Mouse (Mus musculus): ENCODE measurements around the gene Slc25a26. TPM values are rescaled to one million over a fixed set of nuclear protein-coding genes. Genes with fewer than 3 reads are reported as not detected.

Slc25a26 gene
- polyA plus RNA-seq, 1 experiment from 2014 or later: 7.6 TPM

GRCm38 (mm10) chr6:94518171-94518570 is 18.0 kb downstream of the Slc25a26 start:
- H3K4me1 ChIP-seq (ENCODE audit: control insufficient read depth, insufficient read depth, low read length): no peaks in the 10 kb centered on the region
- H3K4me3 ChIP-seq (ENCODE audit: low read depth, low read length): no peak overlapping the region
- DNase-seq (ENCODE audit: low spot score) (no peak), ATAC-seq (ENCODE audit: insufficient read depth, low FRiP score, low TSS enrichment) (no peak)
- H3K9ac ChIP-seq (ENCODE audit: low read length): no peak overlapping the region
- H3K36me3 ChIP-seq (ENCODE audit: control insufficient read depth, insufficient read depth, low read length): no peaks in the 10 kb centered on the region
- 96% methylated on average over 6 of the region's 6 CpGs for WGBS
- H3K27ac ChIP-seq (ENCODE audit: low read depth, low read length): no peak overlapping the region
- H3K9me3 ChIP-seq (ENCODE audit: control insufficient read depth, low read length): no peaks in the 10 kb centered on the region
- H3K4me2 ChIP-seq (ENCODE audit: low read depth): no peak overlapping the region
- H3K27me3 ChIP-seq (ENCODE audit: control insufficient read depth, insufficient read depth, low read length): no peaks in the 10 kb centered on the region

GRCm38 (mm10) chr6:94524335-94524734 is 24.2 kb downstream of the Slc25a26 start:
- whole genome bisulfite sequencing: 41% methylated on average over 2 of the region's 2 CpGs
- Histone ChIP-seq H3K27ac (ENCODE audit: low read depth, low read length) (no peak overlapping the region), H3K4me2 (ENCODE audit: low read depth) (no peak overlapping the region), H3K4me1 (ENCODE audit: control insufficient read depth, insufficient read depth, low read length) (no peaks in the 10 kb centered on the region), H3K36me3 (ENCODE audit: control insufficient read depth, insufficient read depth, low read length) (no peaks in the 10 kb centered on the region), H3K9ac (ENCODE audit: low read length) (no peak overlapping the region), H3K27me3 (ENCODE audit: control insufficient read depth, insufficient read depth, low read length) (no peaks in the 10 kb centered on the region), H3K4me3 (ENCODE audit: low read depth, low read length) (no peak overlapping the region), H3K9me3 (ENCODE audit: control insufficient read depth, low read length) (no peaks in the 10 kb centered on the region)
- DNase-seq (ENCODE audit: low spot score): no peak
- no peak for ATAC-seq (ENCODE audit: insufficient read depth, low FRiP score, low TSS enrichment)

- WGBS: 89% methylated on average over 7 of the region's 7 CpGs
- H3K9ac ChIP-seq (ENCODE audit: low read length): no peak overlapping the region
- no peak overlapping the region for H3K4me2 ChIP-seq (ENCODE audit: low read depth)
- no peak overlapping the region for H3K27ac ChIP-seq (ENCODE audit: low read depth, low read length)
- no peaks in the 10 kb centered on the region for H3K9me3 ChIP-seq (ENCODE audit: control insufficient read depth, low read length)
- H3K4me3 ChIP-seq (ENCODE audit: low read depth, low read length): no peak overlapping the region
- H3K4me1 ChIP-seq (ENCODE audit: control insufficient read depth, insufficient read depth, low read length): no peaks in the 10 kb centered on the region
- DNase-seq (ENCODE audit: low spot score) (no peak), ATAC-seq (ENCODE audit: insufficient read depth, low FRiP score, low TSS enrichment) (no peak)
- no peaks in the 10 kb centered on the region for H3K27me3 ChIP-seq (ENCODE audit: control insufficient read depth, insufficient read depth, low read length)
- H3K36me3 ChIP-seq (ENCODE audit: control insufficient read depth, insufficient read depth, low read length): no peaks in the 10 kb centered on the region
Measured at GRCm38 (mm10) chr6:94530756-94531155, 30.6 kb downstream of the Slc25a26 start.

- Histone ChIP-seq H3K4me3 (ENCODE audit: low read depth, low read length) (no peak overlapping the region), H3K4me2 (ENCODE audit: low read depth) (no peak overlapping the region), H3K9ac (ENCODE audit: low read length) (no peak overlapping the region), H3K27ac (ENCODE audit: low read depth, low read length) (no peak overlapping the region), H3K4me1 (ENCODE audit: control insufficient read depth, insufficient read depth, low read length) (no peaks in the 10 kb centered on the region), H3K36me3 (ENCODE audit: control insufficient read depth, insufficient read depth, low read length) (no peaks in the 10 kb centered on the region), H3K27me3 (ENCODE audit: control insufficient read depth, insufficient read depth, low read length) (no peaks in the 10 kb centered on the region), H3K9me3 (ENCODE audit: control insufficient read depth, low read length) (no peaks in the 10 kb centered on the region)
- WGBS: 87% methylated on average over 4 of the region's 4 CpGs
- no peak for DNase-seq (ENCODE audit: low spot score)
- no peak for ATAC-seq (ENCODE audit: insufficient read depth, low FRiP score, low TSS enrichment)
Measured at GRCm38 (mm10) chr6:94532086-94532485, 32.0 kb downstream of the Slc25a26 start.

DNA sequence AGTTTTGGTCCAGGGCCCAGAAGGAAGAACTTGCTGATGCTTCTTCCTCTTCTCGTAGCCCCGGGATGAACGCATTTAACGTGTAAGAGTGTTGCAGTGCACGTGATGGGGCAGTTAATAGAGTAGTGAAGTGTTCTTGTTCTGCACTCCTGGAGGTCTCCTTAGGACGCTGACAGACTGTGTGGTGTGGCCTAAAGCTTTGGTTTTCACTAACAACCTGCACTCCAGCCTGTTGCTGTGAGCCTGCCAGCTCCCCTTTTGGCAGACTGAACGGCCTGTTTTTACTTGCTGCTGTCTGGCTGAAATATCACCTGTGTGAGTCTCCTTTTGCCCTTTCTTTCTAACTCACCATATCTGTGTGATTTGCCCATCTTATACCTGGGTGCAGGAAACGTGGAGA is 36.3 kb downstream of the Slc25a26 start:
- no peaks in the 10 kb centered on the region for H3K27me3 ChIP-seq (ENCODE audit: control insufficient read depth, insufficient read depth, low read length)
- H3K27ac ChIP-seq (ENCODE audit: low read depth, low read length): no peak overlapping the region
- no peak overlapping the region for H3K4me2 ChIP-seq (ENCODE audit: low read depth)
- ATAC-seq (ENCODE audit: insufficient read depth, low FRiP score, low TSS enrichment): no peak
- H3K4me3 ChIP-seq (ENCODE audit: low read depth, low read length): no peak overlapping the region
- DNase-seq (ENCODE audit: low spot score): no peak
- no peaks in the 10 kb centered on the region for H3K36me3 ChIP-seq (ENCODE audit: control insufficient read depth, insufficient read depth, low read length)
- no peaks in the 10 kb centered on the region for H3K4me1 ChIP-seq (ENCODE audit: control insufficient read depth, insufficient read depth, low read length)
- no peak overlapping the region for H3K9ac ChIP-seq (ENCODE audit: low read length)
- 73% methylated on average over 8 of the region's 8 CpGs for WGBS
- H3K9me3 ChIP-seq (ENCODE audit: control insufficient read depth, low read length): no peaks in the 10 kb centered on the region

DNA sequence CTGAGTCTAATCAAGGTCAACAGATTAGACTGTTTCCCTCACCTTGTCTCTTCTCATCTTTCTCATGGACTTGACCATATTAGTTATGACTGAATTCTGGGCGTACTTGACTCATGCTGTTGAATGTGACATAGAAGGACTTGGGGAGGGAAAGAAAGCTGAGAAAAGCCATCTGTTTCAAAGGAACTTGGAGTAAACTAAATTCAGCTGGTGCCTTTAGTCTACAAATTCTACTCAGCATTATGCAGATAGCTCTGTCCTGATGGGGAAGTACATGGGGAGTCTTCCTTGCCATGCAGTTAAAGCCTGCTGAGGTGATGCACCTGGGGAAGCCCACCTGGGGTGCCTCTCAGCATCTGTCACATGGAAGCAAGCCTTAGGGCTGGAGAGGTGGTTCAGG is 37.5 kb downstream of the Slc25a26 start:
- Histone ChIP-seq H3K9ac (ENCODE audit: low read length) (no peak overlapping the region), H3K9me3 (ENCODE audit: control insufficient read depth, low read length) (no peaks in the 10 kb centered on the region), H3K4me1 (ENCODE audit: control insufficient read depth, insufficient read depth, low read length) (no peaks in the 10 kb centered on the region), H3K4me3 (ENCODE audit: low read depth, low read length) (no peak overlapping the region), H3K4me2 (ENCODE audit: low read depth) (no peak overlapping the region), H3K27ac (ENCODE audit: low read depth, low read length) (no peak overlapping the region), H3K27me3 (ENCODE audit: control insufficient read depth, insufficient read depth, low read length) (no peaks in the 10 kb centered on the region), H3K36me3 (ENCODE audit: control insufficient read depth, insufficient read depth, low read length) (no peaks in the 10 kb centered on the region)
- DNase-seq (ENCODE audit: low spot score) (no peak), ATAC-seq (ENCODE audit: insufficient read depth, low FRiP score, low TSS enrichment) (no peak)
- WGBS: 90% methylated on average over 1 of the region's 1 CpGs

DNA sequence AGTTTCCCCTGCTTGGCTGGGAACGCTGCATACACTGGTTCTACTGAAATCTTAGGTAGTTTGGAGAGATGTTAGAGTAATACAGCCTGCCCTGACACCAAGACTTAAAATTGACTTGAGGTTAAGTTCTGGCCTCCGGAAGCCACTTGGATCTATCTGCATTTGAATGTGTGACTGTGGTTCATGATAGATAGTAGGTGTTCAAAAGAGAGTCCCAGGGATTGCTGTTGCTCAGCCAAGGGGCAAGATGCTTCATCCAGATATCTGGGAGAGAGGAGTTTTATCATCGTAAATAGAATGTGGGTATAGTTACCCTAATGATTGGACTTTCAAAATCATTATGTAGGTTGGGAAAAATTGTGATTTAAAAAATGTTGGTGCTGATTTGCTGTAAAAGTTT is 40.0 kb downstream of the Slc25a26 start:
- H3K36me3 ChIP-seq (ENCODE audit: control insufficient read depth, insufficient read depth, low read length): no peaks in the 10 kb centered on the region
- WGBS: 76% methylated on average over 3 of the region's 3 CpGs
- DNase-seq (ENCODE audit: low spot score): no peak
- ATAC-seq (ENCODE audit: insufficient read depth, low FRiP score, low TSS enrichment): no peak
- H3K4me1 ChIP-seq (ENCODE audit: control insufficient read depth, insufficient read depth, low read length): no peaks in the 10 kb centered on the region
- no peak overlapping the region for H3K4me2 ChIP-seq (ENCODE audit: low read depth)
- H3K4me3 ChIP-seq (ENCODE audit: low read depth, low read length): no peak overlapping the region
- no peaks in the 10 kb centered on the region for H3K27me3 ChIP-seq (ENCODE audit: control insufficient read depth, insufficient read depth, low read length)
- no peak overlapping the region for H3K27ac ChIP-seq (ENCODE audit: low read depth, low read length)
- no peak overlapping the region for H3K9ac ChIP-seq (ENCODE audit: low read length)
- H3K9me3 ChIP-seq (ENCODE audit: control insufficient read depth, low read length): no peaks in the 10 kb centered on the region

DNA sequence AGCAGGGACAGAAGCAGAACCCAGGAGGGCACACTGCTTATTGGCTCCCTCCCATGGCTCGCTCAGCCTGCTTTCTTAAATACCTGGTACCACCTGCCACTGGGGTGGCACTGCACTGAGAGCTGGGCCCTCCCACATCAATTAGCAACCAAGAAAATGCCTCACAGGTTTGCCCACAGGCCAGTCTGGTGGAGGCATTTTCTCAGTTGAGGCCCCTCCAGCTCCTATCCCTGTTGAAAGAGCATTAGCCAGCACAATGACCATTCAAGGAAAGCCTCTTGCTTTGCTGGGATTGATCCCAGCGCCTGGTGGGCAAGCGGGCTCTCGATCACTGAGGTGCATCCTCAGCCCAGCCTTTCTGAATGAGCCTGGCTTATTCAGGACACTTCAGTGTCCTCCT is 40.5 kb downstream of the Slc25a26 start:
- no peaks in the 10 kb centered on the region for H3K9me3 ChIP-seq (ENCODE audit: control insufficient read depth, low read length)
- ATAC-seq (ENCODE audit: insufficient read depth, low FRiP score, low TSS enrichment) (no peak), DNase-seq (ENCODE audit: low spot score) (no peak)
- H3K9ac ChIP-seq (ENCODE audit: low read length): no peak overlapping the region
- H3K4me2 ChIP-seq (ENCODE audit: low read depth): no peak overlapping the region
- no peak overlapping the region for H3K27ac ChIP-seq (ENCODE audit: low read depth, low read length)
- H3K4me1 ChIP-seq (ENCODE audit: control insufficient read depth, insufficient read depth, low read length): no peaks in the 10 kb centered on the region
- WGBS: 50% methylated on average over 4 of the region's 4 CpGs
- H3K27me3 ChIP-seq (ENCODE audit: control insufficient read depth, insufficient read depth, low read length): no peaks in the 10 kb centered on the region
- H3K4me3 ChIP-seq (ENCODE audit: low read depth, low read length): no peak overlapping the region
- H3K36me3 ChIP-seq (ENCODE audit: control insufficient read depth, insufficient read depth, low read length): no peaks in the 10 kb centered on the region

- Histone ChIP-seq H3K4me2 (ENCODE audit: low read depth) (no peak overlapping the region), H3K9me3 (ENCODE audit: control insufficient read depth, low read length) (no peaks in the 10 kb centered on the region), H3K4me3 (ENCODE audit: low read depth, low read length) (no peak overlapping the region), H3K9ac (ENCODE audit: low read length) (no peak overlapping the region), H3K36me3 (ENCODE audit: control insufficient read depth, insufficient read depth, low read length) (no peaks in the 10 kb centered on the region), H3K4me1 (ENCODE audit: control insufficient read depth, insufficient read depth, low read length) (no peaks in the 10 kb centered on the region), H3K27me3 (ENCODE audit: control insufficient read depth, insufficient read depth, low read length) (no peaks in the 10 kb centered on the region), H3K27ac (ENCODE audit: low read depth, low read length) (no peak overlapping the region)
- ATAC-seq (ENCODE audit: insufficient read depth, low FRiP score, low TSS enrichment) (no peak), DNase-seq (ENCODE audit: low spot score) (no peak)
- WGBS: 40% methylated on average over 6 of the region's 6 CpGs
Measured at GRCm38 (mm10) chr6:94541133-94541532, 41.0 kb downstream of the Slc25a26 start.

Measured in neural tube, embryonic 11.5 days (tissue).